Mouse (Mus musculus): ENCODE results near the gene Nup210l.
A peak's percentile ranks its signal among the peaks of the same experiment; 100 is the strongest.
"Not testable (repeated sequence)": the region's sequence is repeated elsewhere in the genome, so short reads cannot be mapped to it uniquely, and the experiment has no call there.

Gene Nup210l

GRCm38 (mm10) chr3:90097928-90098327 is 6.0 kb upstream of the Nup210l start:
- DNase-seq: no peak

GRCm38 (mm10) chr3:90101010-90101409 is 2.9 kb upstream of the Nup210l start:
- DNase-seq: no peak

GRCm38 (mm10) chr3:90101673-90102072 is 2.3 kb upstream of the Nup210l start:
- no peak for DNase-seq

- no peak for DNase-seq
Observed at GRCm38 (mm10) chr3:90102239-90102638, 1.7 kb upstream of the Nup210l start.

- DNase-seq: no peak
Observed at GRCm38 (mm10) chr3:90103176-90103575, 756 bp upstream of the Nup210l start.

GRCm38 (mm10) chr3:90111706-90112105 is 7.8 kb downstream of the Nup210l start:
- no peak for DNase-seq

GRCm38 (mm10) chr3:90114342-90114741 is 10.4 kb downstream of the Nup210l start:
- DNase-seq: peak; percentile 10

- no peak for DNase-seq
Observed at GRCm38 (mm10) chr3:90115526-90115925, 11.6 kb downstream of the Nup210l start.

DNA sequence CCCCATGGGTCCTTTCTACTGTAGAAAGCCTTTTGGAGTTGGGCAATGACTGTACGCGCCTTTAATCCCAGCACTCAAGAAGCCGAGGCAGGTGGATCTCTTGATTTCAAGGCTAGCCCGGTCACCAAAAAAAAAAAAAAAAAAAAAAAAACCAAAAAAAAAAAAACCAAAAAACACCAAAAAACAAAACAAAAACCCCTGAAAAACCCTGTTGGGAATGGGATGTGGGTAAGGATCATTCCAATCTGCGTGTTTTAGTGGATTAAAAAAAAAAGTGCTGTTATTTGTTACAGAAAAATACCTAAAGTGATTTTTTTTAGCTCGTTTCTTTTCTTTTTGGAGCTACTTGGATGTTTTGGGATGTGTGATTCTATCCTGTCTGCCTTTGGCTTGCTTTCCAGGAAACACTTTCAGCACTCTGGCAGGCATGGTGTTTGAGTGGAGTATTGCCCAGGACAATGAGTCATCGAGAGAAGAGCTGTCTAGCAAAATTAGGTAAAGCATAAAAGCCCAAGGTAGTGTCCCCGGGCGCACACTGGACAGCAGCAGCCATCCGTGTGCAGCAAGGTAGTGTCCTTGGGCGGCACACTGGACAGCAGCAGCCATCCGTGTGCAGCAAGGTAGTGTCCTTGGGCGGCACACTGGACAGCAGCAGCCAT is 14.3 kb downstream of the Nup210l start:
- DNase-seq: no peak

GRCm38 (mm10) chr3:90122036-90122435 is 18.1 kb downstream of the Nup210l start:
- not testable (repeated sequence) for DNase-seq

GRCm38 (mm10) chr3:90125710-90126109 is 21.8 kb downstream of the Nup210l start:
- DNase-seq: no peak

GRCm38 (mm10) chr3:90127881-90128280 is 23.9 kb downstream of the Nup210l start:
- DNase-seq: no peak

- DNase-seq: no peak
Observed at GRCm38 (mm10) chr3:90132745-90133144, 28.8 kb downstream of the Nup210l start.

GRCm38 (mm10) chr3:90133331-90133730 is 29.4 kb downstream of the Nup210l start:
- no peak for DNase-seq

DNA sequence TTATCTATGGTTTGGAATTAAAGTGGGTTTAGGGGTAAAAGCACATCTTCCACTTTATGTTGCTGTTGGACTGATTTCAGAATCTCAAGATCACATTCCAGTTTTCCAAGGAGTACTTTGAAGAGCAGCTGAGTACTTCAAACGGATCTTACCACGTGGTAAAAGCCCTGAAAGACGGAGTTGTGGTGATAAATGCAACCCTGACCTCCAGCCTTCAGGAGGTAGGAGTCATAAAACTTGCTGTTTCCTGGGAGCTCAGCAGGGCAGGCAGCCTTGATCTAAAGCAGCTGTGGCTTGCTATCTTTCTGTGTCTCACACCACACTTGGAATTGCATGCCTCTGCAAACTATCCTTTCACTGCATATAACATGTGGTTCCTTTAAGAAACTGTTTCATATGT is 30.6 kb downstream of the Nup210l start:
- no peak for DNase-seq

GRCm38 (mm10) chr3:90134993-90135392 is 31.1 kb downstream of the Nup210l start:
- no peak for DNase-seq

- no peak for DNase-seq
Observed at GRCm38 (mm10) chr3:90136660-90137059, 32.7 kb downstream of the Nup210l start.

DNA sequence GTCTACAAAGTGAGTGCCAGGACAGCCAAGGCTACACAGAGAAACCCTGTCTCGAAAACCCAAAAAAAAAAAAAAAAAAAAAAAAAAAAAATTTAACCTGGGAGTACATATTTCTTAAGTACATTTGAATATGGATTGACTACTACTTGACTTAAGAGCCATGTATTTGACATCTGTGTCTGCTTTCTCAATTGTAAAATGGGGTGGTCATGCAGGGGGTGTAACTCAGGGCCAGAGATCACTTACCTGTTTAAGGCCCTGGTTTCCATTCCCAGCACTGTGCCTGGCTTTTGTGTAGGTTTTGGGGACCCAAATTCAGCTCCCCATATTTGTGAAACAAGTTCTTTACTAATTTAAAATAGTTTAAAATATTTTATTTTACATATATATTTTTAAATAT is 33.7 kb downstream of the Nup210l start:
- DNase-seq: no peak

DNA sequence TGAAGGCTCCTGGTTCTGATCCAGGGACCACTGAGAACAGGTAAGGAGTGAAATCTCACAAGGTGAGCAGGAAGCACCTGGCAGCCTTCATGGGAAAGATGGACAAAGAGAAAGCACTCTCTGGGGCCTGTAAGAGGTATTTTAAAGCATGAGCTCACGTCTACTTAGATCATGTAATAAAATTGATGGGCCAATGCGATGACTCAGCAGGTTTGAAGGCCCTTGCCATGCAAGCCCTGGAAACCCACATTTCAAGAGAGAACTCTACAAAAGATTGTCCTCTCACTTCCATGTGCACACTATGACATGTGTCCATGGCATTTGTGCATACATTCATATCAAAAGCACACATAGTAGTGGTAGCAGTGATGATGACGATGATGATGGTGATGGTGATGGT is 36.0 kb downstream of the Nup210l start:
- no peak for DNase-seq

DNA sequence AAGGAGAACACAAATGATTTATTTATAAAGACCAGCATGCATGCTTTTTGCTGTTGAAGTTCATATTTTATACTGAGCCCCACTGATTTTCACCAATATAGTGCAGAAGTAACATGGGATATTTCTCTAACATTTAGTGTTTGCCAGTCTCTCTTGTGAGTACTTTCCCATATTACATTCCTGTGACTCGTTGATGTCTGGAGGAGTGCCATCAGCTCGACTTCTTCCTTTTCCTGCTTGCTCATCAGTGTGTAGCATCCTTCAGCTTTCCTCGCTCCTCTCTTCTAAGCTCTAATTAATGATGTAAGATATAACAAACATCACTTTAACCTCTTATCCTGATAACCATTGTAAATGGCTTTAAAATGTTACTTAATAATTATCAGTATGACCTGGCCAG is 41.5 kb downstream of the Nup210l start:
- DNase-seq: no peak

- no peak for DNase-seq
Observed at GRCm38 (mm10) chr3:90146651-90147050, 42.7 kb downstream of the Nup210l start.

DNA sequence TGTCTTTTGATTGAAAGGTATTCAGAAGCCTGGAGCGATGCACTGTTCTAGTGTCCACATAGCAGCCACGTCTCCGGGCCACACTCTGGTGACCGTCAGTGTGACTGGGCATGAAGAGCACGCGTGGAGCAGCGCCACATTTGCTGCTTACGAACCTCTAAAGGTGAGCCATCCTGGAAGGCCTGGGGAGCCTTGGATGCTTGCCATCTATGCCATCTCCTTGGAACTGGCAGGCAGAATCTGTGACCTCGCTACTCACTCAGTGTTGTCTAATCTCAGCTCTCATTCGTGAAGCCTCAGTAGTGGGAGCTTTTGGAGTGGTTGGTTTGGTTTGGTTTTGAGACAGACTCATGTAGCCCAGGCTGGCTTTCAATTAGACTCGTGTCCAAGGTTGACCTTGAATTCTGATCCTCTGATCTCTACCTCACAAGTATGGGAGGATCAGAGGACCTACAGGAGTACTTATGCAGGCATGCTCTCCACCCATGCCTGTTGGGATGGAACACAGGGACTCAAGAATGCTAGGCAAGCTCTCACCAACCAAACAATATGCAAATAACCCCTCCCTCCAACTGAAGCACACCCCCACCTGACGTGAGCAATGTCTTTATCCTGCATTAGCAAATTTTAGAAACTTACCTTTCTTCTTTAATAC is 47.3 kb downstream of the Nup210l start:
- no peak for DNase-seq

GRCm38 (mm10) chr3:90155996-90156395 is 52.1 kb downstream of the Nup210l start:
- no peak for DNase-seq

- no peak for DNase-seq
Observed at GRCm38 (mm10) chr3:90159757-90160156, 55.8 kb downstream of the Nup210l start.

- no peak for DNase-seq
Observed at GRCm38 (mm10) chr3:90161541-90161940, 57.6 kb downstream of the Nup210l start.
